Mouse (Mus musculus): ENCODE data around the gene Fras1. TPM values are rescaled to one million over a fixed set of nuclear protein-coding genes. Genes with fewer than 3 reads are reported as not detected.

The Fras1 gene
- total and polyA plus RNA-seq, 2 experiments = 0.75 to 1.1 TPM

DNA sequence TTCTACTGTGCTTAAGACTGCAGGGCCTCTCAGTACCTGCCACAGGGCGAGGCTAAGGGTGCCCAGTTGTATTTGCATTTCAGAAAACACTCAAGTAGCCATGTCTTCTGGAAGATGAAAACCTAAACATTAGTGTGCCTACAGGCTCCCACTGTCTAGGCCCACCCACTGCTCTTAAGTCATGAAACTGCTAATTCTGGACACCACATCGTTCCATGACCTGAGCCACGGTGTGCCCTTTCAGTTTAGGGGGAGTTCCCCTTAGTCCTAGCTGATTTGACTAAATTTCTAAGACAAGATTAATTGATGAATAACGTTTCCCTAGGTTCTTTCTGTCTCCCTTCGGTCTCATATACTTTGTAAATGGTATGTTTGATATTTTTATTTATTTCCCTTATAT, 222.0 kb downstream of the Fras1 start:
- 91% methylated on average over 5 of the region's 5 CpGs for WGBS
- DNase-seq (ENCODE audit: extremely low read depth, low read depth, low spot score) = no peak
- H3K36me3 ChIP-seq (ENCODE audit: control insufficient read depth, insufficient read depth, low read length) = no peaks in the 10 kb centered on the region
- no peak for TF ChIP-seq CTCF (IDR thresholded peaks at IDR 0.05; ENCODE audit: low read depth, low read length)
- TF ChIP-seq POLR2A (IDR thresholded peaks at IDR 0.05; ENCODE audit: extremely low read depth, insufficient read depth, low read length) = no peak
- no peaks in the 10 kb centered on the region for H3K4me1 ChIP-seq (ENCODE audit: control insufficient read depth, insufficient read depth, low read length)
- no peak overlapping the region for H3K9ac ChIP-seq (ENCODE audit: low read depth, low read length)
- no peak overlapping the region for H3K27ac ChIP-seq (replicated peaks; ENCODE audit: insufficient read depth, low read depth, low read length)
- H3K27me3 ChIP-seq (ENCODE audit: control insufficient read depth, insufficient read depth, low read length) = no peaks in the 10 kb centered on the region
- H3K4me3 ChIP-seq (ENCODE audit: insufficient read depth, low read depth, low read length) = no peak overlapping the region
- H3K79me2 ChIP-seq (ENCODE audit: control insufficient read depth, insufficient read depth, low read length) = no peaks in the 10 kb centered on the region

DNA sequence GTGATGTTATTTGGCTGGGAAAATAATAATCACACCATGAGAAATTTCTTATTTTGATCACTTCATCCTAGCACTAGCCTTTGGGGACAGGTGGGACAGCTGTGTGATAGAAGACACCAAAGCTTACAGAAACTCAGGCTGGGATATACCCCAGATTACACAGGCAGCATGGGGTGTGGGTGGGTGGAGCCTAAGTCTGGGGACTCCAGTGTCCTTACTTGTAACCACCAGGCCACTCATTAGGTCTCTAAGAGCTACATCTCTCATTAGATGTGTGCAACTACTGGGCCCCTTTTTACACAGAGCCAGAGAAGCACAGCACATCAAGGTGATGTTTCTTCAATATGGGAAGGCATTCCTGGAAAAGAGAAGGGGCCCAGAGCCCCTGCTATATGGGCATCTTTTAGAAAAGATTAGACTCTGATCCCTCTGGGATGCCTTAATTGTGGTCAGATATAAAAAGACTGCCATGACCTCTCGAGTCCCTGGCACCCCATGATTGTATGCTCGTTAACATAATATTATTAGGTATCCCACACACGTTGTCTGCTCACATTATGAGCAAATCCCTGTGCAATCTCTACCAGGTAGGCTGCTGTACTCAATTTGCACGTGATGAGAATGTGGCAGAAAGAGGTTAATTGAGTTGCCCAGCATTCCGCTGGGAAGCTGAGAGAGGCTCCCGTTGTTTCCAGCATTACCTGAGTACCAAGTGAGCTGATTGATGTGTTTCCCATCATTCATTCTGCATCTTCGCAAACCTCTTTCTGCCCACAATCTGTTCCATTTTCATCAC, 230.4 kb downstream of the Fras1 start:
- Histone ChIP-seq H3K4me3 (ENCODE audit: insufficient read depth, low read depth, low read length) (no peak overlapping the region), H3K79me2 (ENCODE audit: control insufficient read depth, insufficient read depth, low read length) (no peaks in the 10 kb centered on the region), H3K36me3 (ENCODE audit: control insufficient read depth, insufficient read depth, low read length) (no peaks in the 10 kb centered on the region), H3K27me3 (ENCODE audit: control insufficient read depth, insufficient read depth, low read length) (no peaks in the 10 kb centered on the region), H3K4me1 (ENCODE audit: control insufficient read depth, insufficient read depth, low read length) (no peaks in the 10 kb centered on the region), H3K9ac (ENCODE audit: low read depth, low read length) (no peak overlapping the region), H3K27ac (replicated peaks; ENCODE audit: insufficient read depth, low read depth, low read length) (no peak overlapping the region)
- TF ChIP-seq POLR2A (IDR thresholded peaks at IDR 0.05; ENCODE audit: extremely low read depth, insufficient read depth, low read length) (no peak), CTCF (IDR thresholded peaks at IDR 0.05; ENCODE audit: low read depth, low read length) (no peak)
- WGBS = 87% methylated on average over 7 of the region's 7 CpGs
- no peak for DNase-seq (ENCODE audit: extremely low read depth, low read depth, low spot score)

DNA sequence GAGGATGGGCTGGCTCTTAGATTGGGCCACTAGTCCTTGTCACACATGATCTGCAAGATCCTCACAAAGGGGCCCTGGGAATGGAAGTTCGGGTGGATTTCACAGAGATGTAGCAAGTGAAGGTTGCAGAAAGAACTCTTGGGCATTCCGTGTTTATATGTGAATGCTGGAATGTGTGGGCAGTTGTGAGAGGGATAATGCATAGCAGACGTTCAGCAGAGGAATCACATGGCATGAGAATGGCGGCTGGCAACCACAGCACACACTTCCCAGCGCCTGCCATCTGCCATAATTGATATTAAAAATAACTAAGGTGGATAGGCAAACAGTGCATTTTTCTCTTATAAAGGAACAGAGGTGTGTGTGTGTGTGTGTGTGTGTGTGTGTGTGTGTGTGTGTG, 234.3 kb downstream of the Fras1 start:
- H3K4me3 ChIP-seq (ENCODE audit: insufficient read depth, low read depth, low read length) = no peak overlapping the region
- H3K27me3 ChIP-seq (ENCODE audit: control insufficient read depth, insufficient read depth, low read length) = no peaks in the 10 kb centered on the region
- H3K9ac ChIP-seq (ENCODE audit: low read depth, low read length) = no peak overlapping the region
- H3K36me3 ChIP-seq (ENCODE audit: control insufficient read depth, insufficient read depth, low read length) = no peaks in the 10 kb centered on the region
- no peak for TF ChIP-seq POLR2A (IDR thresholded peaks at IDR 0.05; ENCODE audit: extremely low read depth, insufficient read depth, low read length)
- TF ChIP-seq CTCF (IDR thresholded peaks at IDR 0.05; ENCODE audit: low read depth, low read length) = no peak
- no peak overlapping the region for H3K27ac ChIP-seq (replicated peaks; ENCODE audit: insufficient read depth, low read depth, low read length)
- 88% methylated on average over 5 of the region's 5 CpGs for WGBS
- H3K4me1 ChIP-seq (ENCODE audit: control insufficient read depth, insufficient read depth, low read length) = no peaks in the 10 kb centered on the region
- no peaks in the 10 kb centered on the region for H3K79me2 ChIP-seq (ENCODE audit: control insufficient read depth, insufficient read depth, low read length)
- DNase-seq (ENCODE audit: extremely low read depth, low read depth, low spot score) = no peak

DNA sequence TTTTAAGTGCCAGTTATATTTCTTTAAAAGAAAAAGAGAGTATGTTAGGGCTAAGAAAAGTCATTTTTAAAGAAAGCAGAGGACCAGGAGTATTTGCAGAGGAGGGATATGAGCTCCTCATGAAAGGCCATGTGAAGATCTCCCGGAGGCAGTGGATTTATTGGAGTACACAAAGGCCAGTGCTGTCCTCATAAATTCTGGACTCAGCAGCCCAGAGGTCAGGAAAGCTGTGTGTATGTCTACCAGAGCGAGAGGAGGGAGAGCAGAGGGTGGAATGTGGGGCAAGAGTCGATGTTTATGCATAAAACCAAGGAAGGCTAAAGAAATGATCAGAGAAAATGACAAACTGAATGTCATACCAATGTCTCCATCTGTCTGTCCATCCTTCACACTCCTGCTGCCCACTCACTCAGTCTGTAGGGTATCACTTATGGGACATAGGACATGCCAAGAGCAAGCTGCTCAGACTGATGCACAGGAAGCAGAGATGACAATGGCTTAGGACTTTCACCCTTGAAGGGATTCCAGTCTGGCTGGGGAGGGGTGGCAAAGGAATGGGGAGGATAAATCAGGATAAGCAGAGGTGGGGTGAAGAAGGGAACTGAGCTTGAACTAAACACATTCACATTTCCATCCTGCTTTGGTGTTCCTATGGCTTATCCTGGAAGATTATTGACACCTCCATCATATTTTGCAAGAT, 235.0 kb downstream of the Fras1 start:
- TF ChIP-seq POLR2A (IDR thresholded peaks at IDR 0.05; ENCODE audit: extremely low read depth, insufficient read depth, low read length) (no peak), CTCF (IDR thresholded peaks at IDR 0.05; ENCODE audit: low read depth, low read length) (no peak)
- 85% methylated on average over 3 of the region's 3 CpGs for WGBS
- no peak overlapping the region for H3K27ac ChIP-seq (replicated peaks; ENCODE audit: insufficient read depth, low read depth, low read length)
- no peaks in the 10 kb centered on the region for H3K27me3 ChIP-seq (ENCODE audit: control insufficient read depth, insufficient read depth, low read length)
- no peak for DNase-seq (ENCODE audit: extremely low read depth, low read depth, low spot score)
- H3K4me3 ChIP-seq (ENCODE audit: insufficient read depth, low read depth, low read length) = no peak overlapping the region
- no peaks in the 10 kb centered on the region for H3K4me1 ChIP-seq (ENCODE audit: control insufficient read depth, insufficient read depth, low read length)
- no peak overlapping the region for H3K9ac ChIP-seq (ENCODE audit: low read depth, low read length)
- H3K36me3 ChIP-seq (ENCODE audit: control insufficient read depth, insufficient read depth, low read length) = no peaks in the 10 kb centered on the region
- H3K79me2 ChIP-seq (ENCODE audit: control insufficient read depth, insufficient read depth, low read length) = no peaks in the 10 kb centered on the region

DNA sequence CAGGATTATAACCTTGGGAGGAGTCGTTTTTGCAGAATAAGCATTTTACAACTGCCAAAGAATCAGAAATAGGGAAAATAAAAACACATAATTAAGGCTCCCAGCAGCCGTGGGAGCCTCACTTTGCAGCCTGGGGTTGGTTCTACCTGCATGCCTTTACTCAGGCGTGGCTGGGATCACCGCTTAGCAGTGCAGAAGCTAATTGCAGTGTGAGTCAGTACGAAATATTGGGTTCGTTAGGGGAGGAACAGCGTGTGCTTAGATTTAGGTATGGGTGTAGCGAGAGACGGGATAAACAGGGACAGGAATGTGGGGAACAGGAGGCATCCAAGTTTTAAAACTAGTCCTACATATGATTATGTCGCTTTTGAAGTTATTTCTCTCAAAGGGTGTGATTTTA, 238.3 kb downstream of the Fras1 start:
- Histone ChIP-seq H3K27ac (replicated peaks; ENCODE audit: insufficient read depth, low read depth, low read length) (no peak overlapping the region), H3K4me1 (ENCODE audit: control insufficient read depth, insufficient read depth, low read length) (no peaks in the 10 kb centered on the region), H3K4me3 (ENCODE audit: insufficient read depth, low read depth, low read length) (no peak overlapping the region), H3K27me3 (ENCODE audit: control insufficient read depth, insufficient read depth, low read length) (no peaks in the 10 kb centered on the region), H3K9ac (ENCODE audit: low read depth, low read length) (no peak overlapping the region), H3K79me2 (ENCODE audit: control insufficient read depth, insufficient read depth, low read length) (no peaks in the 10 kb centered on the region), H3K36me3 (ENCODE audit: control insufficient read depth, insufficient read depth, low read length) (no peaks in the 10 kb centered on the region)
- no peak for TF ChIP-seq POLR2A (IDR thresholded peaks at IDR 0.05; ENCODE audit: extremely low read depth, insufficient read depth, low read length)
- no peak for TF ChIP-seq CTCF (IDR thresholded peaks at IDR 0.05; ENCODE audit: low read depth, low read length)
- DNase-seq (ENCODE audit: extremely low read depth, low read depth, low spot score) = no peak
- 89% methylated on average over 10 of the region's 10 CpGs for WGBS
